Comparison of ENCODE assay signal across 8 mouse cellular contexts in genomic region chr9:60794841-60795351, GRCm38 (mm10). TPM values are rescaled to one million over a fixed set of nuclear protein-coding genes. Genes with fewer than 3 reads are reported as not detected.
DNase-seq lines count a peak whose midpoint lies in the region; ATAC-seq and TF ChIP-seq lines count a peak whose summit lies in the region.

No protein-coding gene starts in this region.

- H3K27ac ChIP-seq in spleen, adult 2 months (ENCODE audit: insufficient read depth, low read length) = no peak overlapping the region
- peak overlapping the region; percentile 85 for H3K27ac ChIP-seq in embryonic facial prominence, embryonic 15.5 days (replicated peaks)
- peak overlapping the region; percentile 86 for H3K27ac ChIP-seq in heart, embryonic 15.5 days
- no peak overlapping the region for H3K27ac ChIP-seq in macrophage
- peak overlapping the region; percentile 90 for H3K27ac ChIP-seq in small intestine, adult 2 months (ENCODE audit: insufficient read depth, low read depth, low read length)

- 2% methylated on average over 30 of the region's 30 CpGs for WGBS in spleen, adult 2 months
- under 1% methylated on average over 30 of the region's 30 CpGs for WGBS in embryonic facial prominence, embryonic 15.5 days
- WGBS in heart, embryonic 15.5 days = 1% methylated on average over 30 of the region's 30 CpGs
- under 1% methylated on average over 30 of the region's 30 CpGs for WGBS in macrophage (ENCODE audit: missing documents)
- WGBS in small intestine, adult 2 months = under 1% methylated on average over 30 of the region's 30 CpGs

- no peaks in the 10 kb centered on the region for H3K9me3 ChIP-seq in embryonic facial prominence, embryonic 15.5 days (replicated peaks)
- no peaks in the 10 kb centered on the region for H3K9me3 ChIP-seq in heart, embryonic 15.5 days (replicated peaks)

- peaks cover 7% of the 10 kb centered on the region for H3K27me3 ChIP-seq in spleen, adult 2 months (ENCODE audit: control insufficient read depth, insufficient read depth, low read length)
- H3K27me3 ChIP-seq in embryonic facial prominence, embryonic 15.5 days = no peaks in the 10 kb centered on the region
- no peaks in the 10 kb centered on the region for H3K27me3 ChIP-seq in heart, embryonic 15.5 days
- H3K27me3 ChIP-seq in small intestine, adult 2 months (ENCODE audit: control insufficient read depth, insufficient read depth, low read length) = no peaks in the 10 kb centered on the region

- peak; percentile 55; the same call in 1 of the 2 replicates for ATAC-seq in embryonic facial prominence, embryonic 15.5 days (ENCODE audit: insufficient number of reproducible peaks, low FRiP score, low TSS enrichment, low read depth)
- ATAC-seq in heart, embryonic 15.5 days (replicated peaks; ENCODE audit: insufficient number of reproducible peaks, insufficient read depth, low FRiP score, low read depth) = peak; percentile 65

- peak overlapping the region; percentile 61 for H3K4me3 ChIP-seq in spleen, adult 2 months (ENCODE audit: extremely low read depth, insufficient read depth, insufficient read length)
- H3K4me3 ChIP-seq in embryonic facial prominence, embryonic 15.5 days (replicated peaks) = peak overlapping the region; percentile 91
- peak overlapping the region; percentile 84 for H3K4me3 ChIP-seq in heart, embryonic 15.5 days
- peak overlapping the region; percentile 46 for H3K4me3 ChIP-seq in macrophage (ENCODE audit: inconsistent target)
- H3K4me3 ChIP-seq in small intestine, adult 2 months (ENCODE audit: low read depth, low read length) = peak overlapping the region; percentile 94

- no peaks in the 10 kb centered on the region for H3K79me2 ChIP-seq in macrophage (ENCODE audit: inconsistent target)

- no peak for TF ChIP-seq POLR2A in spleen, adult 2 months (IDR thresholded peaks at IDR 0.05; ENCODE audit: low read depth, low read length)
- 0 out of 2 replicates have a peak, but pooled peaks have one; percentile 16 for TF ChIP-seq POLR2A in small intestine, adult 2 months (IDR thresholded peaks at IDR 0.05; ENCODE audit: low read depth, low read length)

- peak in 1 of 2 experiments; percentile 10 for DNase-seq in spleen, adult 2 months (ENCODE audit: low read depth in 1 of 2, low spot score in 2 of 2)
- no peak for DNase-seq in spleen, adult 12 weeks (ENCODE audit: low spot score)
- DNase-seq in kidney, postnatal 14 days = peak; percentile 67
- DNase-seq in layer of hippocampus, adult 9-11 months = no peak

- TF ChIP-seq CTCF in spleen, adult 2 months (IDR thresholded peaks at IDR 0.05; ENCODE audit: extremely low read depth, insufficient read depth, insufficient read length, insufficient replicate concordance) = no peak
- no peak for TF ChIP-seq CTCF in small intestine, adult 2 months (IDR thresholded peaks at IDR 0.05; ENCODE audit: extremely low read depth, insufficient read length, insufficient replicate concordance, low read depth, low read length)

- peak overlapping the region; percentile 77 for H3K9ac ChIP-seq in embryonic facial prominence, embryonic 15.5 days
- peak overlapping the region; percentile 81 for H3K9ac ChIP-seq in heart, embryonic 15.5 days

- H3K36me3 ChIP-seq in spleen, adult 2 months (ENCODE audit: control insufficient read depth, insufficient read depth, low read length) = no peaks in the 10 kb centered on the region
- no peaks in the 10 kb centered on the region for H3K36me3 ChIP-seq in embryonic facial prominence, embryonic 15.5 days
- H3K36me3 ChIP-seq in heart, embryonic 15.5 days = no peaks in the 10 kb centered on the region
- no peaks in the 10 kb centered on the region for H3K36me3 ChIP-seq in macrophage (ENCODE audit: inconsistent target)
- no peaks in the 10 kb centered on the region for H3K36me3 ChIP-seq in small intestine, adult 2 months (ENCODE audit: control insufficient read depth, insufficient read depth, low read length)

- peaks cover 8% of the 10 kb centered on the region for H3K4me1 ChIP-seq in spleen, adult 2 months (ENCODE audit: control insufficient read depth, insufficient read depth, insufficient read length)
- H3K4me1 ChIP-seq in embryonic facial prominence, embryonic 15.5 days = peaks cover 11% of the 10 kb centered on the region
- peaks cover 18% of the 10 kb centered on the region for H3K4me1 ChIP-seq in heart, embryonic 15.5 days (replicated peaks)
- peaks cover 14% of the 10 kb centered on the region; the same call in 1 of the 2 replicates for H3K4me1 ChIP-seq in small intestine, adult 2 months (ENCODE audit: control insufficient read depth, insufficient read depth, insufficient read length, low read length)

- H3K4me2 ChIP-seq in embryonic facial prominence, embryonic 15.5 days (replicated peaks) = peak overlapping the region; percentile 84
- H3K4me2 ChIP-seq in heart, embryonic 15.5 days = peak overlapping the region; percentile 77

RNA-seq across cellular contexts. Expression of gene Uaca, which starts 0.6 kb away (rescaled TPM):
- 0.80 and 1.0 TPM in 2 replicates for polyA plus RNA-seq in spleen, adult 2 months (2012; rRNA removed)
- polyA plus RNA-seq in embryonic facial prominence, embryonic 15.5 days (2015; fragmentation: Nextera tagmentation; extraction: Ambion mirVana) = 33.9 and 38.2 TPM in 2 replicates
- polyA plus RNA-seq in heart, embryonic 15.5 days (2015; fragmentation: Nextera tagmentation; extraction: Ambion mirVana) = 26.0 and 28.8 TPM in 2 replicates
- total RNA-seq in macrophage (2018; cell fraction: chromatin; rRNA removed) = 10 to 100 TPM in 1 of 26 experiments, 1 to 10 TPM in 20, under 1 TPM in 5; 0.66 to 10.8 (median 3.5) TPM
- 1 to 10 TPM; 1.4 to 5.3 (median 3.6) TPM for total RNA-seq in macrophage (2018; cell fraction: cytosol; rRNA removed)
- 1 to 10 TPM; 1.8 to 6.2 (median 3.4) TPM for total RNA-seq in macrophage (2018; cell fraction: nucleus; rRNA removed)
- polyA plus RNA-seq in macrophage (2018) = 4.3 to 8.5 TPM (median 6.8 TPM) in 3 replicates
- polyA plus RNA-seq in small intestine, adult 2 months (2012; rRNA removed) = 7.9 and 23.3 TPM in 2 replicates

Comparison
In these comparisons a context has a peak if more than half of its experiments do, and no peak if none do; other contexts are left out.
1. H3K27ac ChIP-seq: peak in embryonic facial prominence, embryonic 15.5 days (single experiment), heart, embryonic 15.5 days (single experiment) and small intestine, adult 2 months (single experiment); none in spleen, adult 2 months (single experiment) and macrophage (single experiment).
2. Peak in every context shown above with its lines, with median percentiles within 50 percentile points of each other: H3K4me3 ChIP-seq.